Mouse (Mus musculus): ENCODE results near the gene 1700066M21Rik.

1700066M21Rik gene

GRCm38 (mm10) chr1:57392417-57392816, 15.0 kb downstream of the 1700066M21Rik start:
- no peak for DNase-seq (ENCODE audit: low spot score in 2 of 2)

GRCm38 (mm10) chr1:57394051-57394450, 16.6 kb downstream of the 1700066M21Rik start:
- peak; percentile 15 to 18 for DNase-seq (ENCODE audit: low spot score in 2 of 2)

GRCm38 (mm10) chr1:57400321-57400720, 22.9 kb downstream of the 1700066M21Rik start:
- no peak for DNase-seq (ENCODE audit: low spot score in 2 of 2)

- DNase-seq (ENCODE audit: low spot score in 2 of 2), result no peak
Observed at GRCm38 (mm10) chr1:57400877-57401276, 23.5 kb downstream of the 1700066M21Rik start.

- DNase-seq (ENCODE audit: low spot score in 2 of 2), result no peak
Observed at GRCm38 (mm10) chr1:57402116-57402515, 24.7 kb downstream of the 1700066M21Rik start.

GRCm38 (mm10) chr1:57406187-57407151, 29.0 kb downstream of the 1700066M21Rik start, which contains the start of the genes Maip1 and Tyw5:
Gene Maip1 (plus strand): TSS chr1:57406328.
Gene Tyw5 (minus strand): TSS chr1:57407101.
- DNase-seq (ENCODE audit: low spot score in 2 of 2), result peak; percentile 76 to 79

GRCm38 (mm10) chr1:57408994-57409393, 31.6 kb downstream of the 1700066M21Rik start:
- DNase-seq (ENCODE audit: low spot score in 2 of 2), result no peak

GRCm38 (mm10) chr1:57413397-57413796, 36.0 kb downstream of the 1700066M21Rik start:
- DNase-seq (ENCODE audit: low spot score in 2 of 2), result no peak

- no peak for DNase-seq (ENCODE audit: low spot score in 2 of 2)
Observed at GRCm38 (mm10) chr1:57423696-57424095, 46.3 kb downstream of the 1700066M21Rik start.

- DNase-seq (ENCODE audit: low spot score in 2 of 2), result peak; percentile 84 to 89
Observed at GRCm38 (mm10) chr1:57428368-57429308, 51.2 kb downstream of the 1700066M21Rik start.

GRCm38 (mm10) chr1:57429786-57430483, 52.5 kb downstream of the 1700066M21Rik start:
- peak in 1 of 2 experiments; percentile 12 for DNase-seq (ENCODE audit: low spot score in 2 of 2)

GRCm38 (mm10) chr1:57433141-57433540, 55.7 kb downstream of the 1700066M21Rik start:
- DNase-seq (ENCODE audit: low spot score in 2 of 2), result no peak

Measured in urinary bladder, postnatal 36 days (tissue).